Mouse (Mus musculus): Measurements from ENCODE around the gene Taf11. TPM values are rescaled to one million over a fixed set of nuclear protein-coding genes. Genes with fewer than 3 reads are reported as not detected.

Gene Taf11
- polyA plus RNA-seq, 1 experiment from 2014 or later: 67.1 TPM

GRCm38 (mm10) chr17:27907512-27908205 lies 2.0 kb downstream of the Taf11 start:
- peak; percentile 35; the same call in 1 of the 2 replicates for ATAC-seq
- peak overlapping the region; percentile 64 for H3K4me3 ChIP-seq (replicated peaks; ENCODE audit: low read length)
- under 1% methylated on average over 45 of the region's 45 CpGs for WGBS
- no peaks in the 10 kb centered on the region for H3K9me3 ChIP-seq (ENCODE audit: control insufficient read depth, low read length)
- H3K27me3 ChIP-seq (replicated peaks; ENCODE audit: control insufficient read depth, insufficient read depth, low read length): no peaks in the 10 kb centered on the region
- peak overlapping the region; percentile 98 for H3K4me2 ChIP-seq (ENCODE audit: low read length)
- peak overlapping the region; percentile 58 for H3K27ac ChIP-seq (ENCODE audit: low read length)
- H3K36me3 ChIP-seq (ENCODE audit: control insufficient read depth, insufficient read depth): peaks cover 12% of the 10 kb centered on the region
- peaks cover 42% of the 10 kb centered on the region for H3K4me1 ChIP-seq (replicated peaks; ENCODE audit: control insufficient read depth, insufficient read depth, low read length)
- peak overlapping the region; percentile 76 for H3K9ac ChIP-seq (replicated peaks; ENCODE audit: low read depth, low read length)

- Histone ChIP-seq H3K4me2 (ENCODE audit: low read length) (no peak overlapping the region), H3K27ac (ENCODE audit: low read length) (no peak overlapping the region), H3K4me3 (replicated peaks; ENCODE audit: low read length) (no peak overlapping the region), H3K27me3 (replicated peaks; ENCODE audit: control insufficient read depth, insufficient read depth, low read length) (no peaks in the 10 kb centered on the region), H3K4me1 (replicated peaks; ENCODE audit: control insufficient read depth, insufficient read depth, low read length) (no peaks in the 10 kb centered on the region), H3K9me3 (ENCODE audit: control insufficient read depth, low read length) (no peaks in the 10 kb centered on the region), H3K9ac (replicated peaks; ENCODE audit: low read depth, low read length) (no peak overlapping the region), H3K36me3 (ENCODE audit: control insufficient read depth, insufficient read depth) (peaks cover 16% of the 10 kb centered on the region)
- ATAC-seq: no peak
- WGBS: 84% methylated on average over 19 of the region's 19 CpGs
Measured at GRCm38 (mm10) chr17:27886499-27887210, 23.0 kb downstream of the Taf11 start.

GRCm38 (mm10) chr17:27883994-27884393 lies 25.6 kb downstream of the Taf11 start:
- H3K4me3 ChIP-seq (replicated peaks; ENCODE audit: low read length): no peak overlapping the region
- no peak overlapping the region for H3K4me2 ChIP-seq (ENCODE audit: low read length)
- no peak for ATAC-seq
- no peak overlapping the region for H3K9ac ChIP-seq (replicated peaks; ENCODE audit: low read depth, low read length)
- H3K4me1 ChIP-seq (replicated peaks; ENCODE audit: control insufficient read depth, insufficient read depth, low read length): no peaks in the 10 kb centered on the region
- H3K27ac ChIP-seq (ENCODE audit: low read length): no peak overlapping the region
- WGBS: 94% methylated on average over 6 of the region's 6 CpGs
- H3K36me3 ChIP-seq (ENCODE audit: control insufficient read depth, insufficient read depth): peaks cover 18% of the 10 kb centered on the region
- H3K9me3 ChIP-seq (ENCODE audit: control insufficient read depth, low read length): no peaks in the 10 kb centered on the region
- H3K27me3 ChIP-seq (replicated peaks; ENCODE audit: control insufficient read depth, insufficient read depth, low read length): no peaks in the 10 kb centered on the region

GRCm38 (mm10) chr17:27883129-27883528 lies 26.5 kb downstream of the Taf11 start:
- no peak overlapping the region for H3K9ac ChIP-seq (replicated peaks; ENCODE audit: low read depth, low read length)
- no peaks in the 10 kb centered on the region for H3K4me1 ChIP-seq (replicated peaks; ENCODE audit: control insufficient read depth, insufficient read depth, low read length)
- H3K4me3 ChIP-seq (replicated peaks; ENCODE audit: low read length): no peak overlapping the region
- no peak overlapping the region for H3K27ac ChIP-seq (ENCODE audit: low read length)
- H3K4me2 ChIP-seq (ENCODE audit: low read length): no peak overlapping the region
- WGBS: 88% methylated on average over 8 of the region's 8 CpGs
- ATAC-seq: no peak
- H3K36me3 ChIP-seq (ENCODE audit: control insufficient read depth, insufficient read depth): peaks cover 18% of the 10 kb centered on the region
- no peaks in the 10 kb centered on the region for H3K27me3 ChIP-seq (replicated peaks; ENCODE audit: control insufficient read depth, insufficient read depth, low read length)
- no peaks in the 10 kb centered on the region for H3K9me3 ChIP-seq (ENCODE audit: control insufficient read depth, low read length)

GRCm38 (mm10) chr17:27881518-27881917 lies 28.1 kb downstream of the Taf11 start:
- no peaks in the 10 kb centered on the region for H3K27me3 ChIP-seq (replicated peaks; ENCODE audit: control insufficient read depth, insufficient read depth, low read length)
- H3K9ac ChIP-seq (replicated peaks; ENCODE audit: low read depth, low read length): no peak overlapping the region
- 66% methylated on average over 11 of the region's 11 CpGs for WGBS
- H3K4me3 ChIP-seq (replicated peaks; ENCODE audit: low read length): no peak overlapping the region
- no peak for ATAC-seq
- H3K4me1 ChIP-seq (replicated peaks; ENCODE audit: control insufficient read depth, insufficient read depth, low read length): no peaks in the 10 kb centered on the region
- H3K27ac ChIP-seq (ENCODE audit: low read length): no peak overlapping the region
- H3K36me3 ChIP-seq (ENCODE audit: control insufficient read depth, insufficient read depth): peaks cover 18% of the 10 kb centered on the region
- H3K4me2 ChIP-seq (ENCODE audit: low read length): no peak overlapping the region
- H3K9me3 ChIP-seq (ENCODE audit: control insufficient read depth, low read length): no peaks in the 10 kb centered on the region

GRCm38 (mm10) chr17:27874510-27874909 lies 35.1 kb downstream of the Taf11 start:
- WGBS: 79% methylated on average over 5 of the region's 5 CpGs
- ATAC-seq: no peak

GRCm38 (mm10) chr17:27873583-27873982 lies 36.1 kb downstream of the Taf11 start:
- no peak for ATAC-seq
- WGBS: 75% methylated on average over 3 of the region's 3 CpGs
- no peak overlapping the region for H3K4me2 ChIP-seq (ENCODE audit: low read length)

More at GRCm38 (mm10) chr17:27874510-27874909, 35.1 kb downstream of the Taf11 start:
- Histone ChIP-seq H3K4me2 (ENCODE audit: low read length) (no peak overlapping the region), H3K36me3 (ENCODE audit: control insufficient read depth, insufficient read depth) (no peaks in the 10 kb centered on the region), H3K9ac (replicated peaks; ENCODE audit: low read depth, low read length) (no peak overlapping the region), H3K27ac (ENCODE audit: low read length) (no peak overlapping the region), H3K9me3 (ENCODE audit: control insufficient read depth, low read length) (no peaks in the 10 kb centered on the region), H3K27me3 (replicated peaks; ENCODE audit: control insufficient read depth, insufficient read depth, low read length) (no peaks in the 10 kb centered on the region), H3K4me1 (replicated peaks; ENCODE audit: control insufficient read depth, insufficient read depth, low read length) (no peaks in the 10 kb centered on the region; the same call in 1 of the 2 replicates), H3K4me3 (replicated peaks; ENCODE audit: low read length) (no peak overlapping the region)

GRCm38 (mm10) chr17:27871851-27872250 lies 37.8 kb downstream of the Taf11 start:
- ATAC-seq: peak; percentile 33; the same call in 1 of the 2 replicates
- no peak overlapping the region for H3K4me3 ChIP-seq (replicated peaks; ENCODE audit: low read length)
- H3K4me2 ChIP-seq (ENCODE audit: low read length): no peak overlapping the region
- WGBS: 65% methylated on average over 3 of the region's 3 CpGs
- H3K9me3 ChIP-seq (ENCODE audit: control insufficient read depth, low read length): no peaks in the 10 kb centered on the region
- H3K9ac ChIP-seq (replicated peaks; ENCODE audit: low read depth, low read length): no peak overlapping the region
- no peaks in the 10 kb centered on the region for H3K36me3 ChIP-seq (ENCODE audit: control insufficient read depth, insufficient read depth)
- no peak overlapping the region for H3K27ac ChIP-seq (ENCODE audit: low read length)
- H3K4me1 ChIP-seq (replicated peaks; ENCODE audit: control insufficient read depth, insufficient read depth, low read length): no peaks in the 10 kb centered on the region; the same call in 1 of the 2 replicates
- H3K27me3 ChIP-seq (replicated peaks; ENCODE audit: control insufficient read depth, insufficient read depth, low read length): no peaks in the 10 kb centered on the region

More at GRCm38 (mm10) chr17:27873583-27873982, 36.1 kb downstream of the Taf11 start:
- Histone ChIP-seq H3K4me3 (replicated peaks; ENCODE audit: low read length) (no peak overlapping the region), H3K9me3 (ENCODE audit: control insufficient read depth, low read length) (no peaks in the 10 kb centered on the region), H3K27me3 (replicated peaks; ENCODE audit: control insufficient read depth, insufficient read depth, low read length) (no peaks in the 10 kb centered on the region), H3K4me1 (replicated peaks; ENCODE audit: control insufficient read depth, insufficient read depth, low read length) (no peaks in the 10 kb centered on the region; the same call in 1 of the 2 replicates), H3K9ac (replicated peaks; ENCODE audit: low read depth, low read length) (no peak overlapping the region), H3K36me3 (ENCODE audit: control insufficient read depth, insufficient read depth) (no peaks in the 10 kb centered on the region), H3K27ac (ENCODE audit: low read length) (no peak overlapping the region)

- Histone ChIP-seq H3K4me2 (ENCODE audit: low read length) (no peak overlapping the region), H3K27me3 (replicated peaks; ENCODE audit: control insufficient read depth, insufficient read depth, low read length) (no peaks in the 10 kb centered on the region), H3K4me3 (replicated peaks; ENCODE audit: low read length) (no peak overlapping the region), H3K9ac (replicated peaks; ENCODE audit: low read depth, low read length) (no peak overlapping the region), H3K9me3 (ENCODE audit: control insufficient read depth, low read length) (no peaks in the 10 kb centered on the region), H3K27ac (ENCODE audit: low read length) (no peak overlapping the region), H3K4me1 (replicated peaks; ENCODE audit: control insufficient read depth, insufficient read depth, low read length) (no peaks in the 10 kb centered on the region; the same call in 1 of the 2 replicates), H3K36me3 (ENCODE audit: control insufficient read depth, insufficient read depth) (no peaks in the 10 kb centered on the region)
- ATAC-seq: no peak
- WGBS: 90% methylated on average over 4 of the region's 4 CpGs
Measured at GRCm38 (mm10) chr17:27866737-27867136, 42.9 kb downstream of the Taf11 start.

Measured in forebrain, embryonic 16.5 days (tissue).